Mouse (Mus musculus) kidney, embryonic 14.5 days (tissue): ENCODE measurements at regions not wholly inside any gene's neighbourhood (a gene's known extent, or its start where the extent isn't known, plus 50 kb on each side); places are given as distances from the start of the nearest gene placed in this dataset.

Experiments used
- ATAC-seq: fragments of 200-750 bp; cut with Nextera tagmentation; 2 replicates; pipeline ENCODE4 v1.8.0; 2017; ENCODE audit warnings: moderate number of reproducible peaks, mild to moderate bottlenecking, moderate TSS enrichment, moderate library complexity; ENCODE audit not compliant: low FRiP score, low TSS enrichment
- H3K27ac ChIP-seq: fragments of 300-500 bp; sonication (generic); 2 replicates; pipeline ENCODE4 v1.5.1; 2014; ENCODE audit warnings: low read depth, mild to moderate bottlenecking, low read length, moderate library complexity, mixed read lengths
- H3K27me3 ChIP-seq: fragments of 300-500 bp; sonication (generic); 2 replicates; pipeline ENCODE4 v1.6.1; 2014; ENCODE audit warnings: mild to moderate bottlenecking, low read length; ENCODE audit not compliant: control insufficient read depth, insufficient read depth
- H3K36me3 ChIP-seq: fragments of 300-500 bp; sonication (generic); 2 replicates; pipeline ENCODE4 v1.6.1; 2014; ENCODE audit warnings: low read length, mixed read lengths; ENCODE audit not compliant: control insufficient read depth, insufficient read depth
- H3K4me1 ChIP-seq: fragments of 300-500 bp; sonication (generic); 2 replicates; pipeline ENCODE4 v1.6.1; 2014; ENCODE audit warnings: low read length, mixed read lengths; ENCODE audit not compliant: control insufficient read depth, insufficient read depth
- H3K4me2 ChIP-seq: fragments of 300-500 bp; sonication (generic); replicated peaks from 2 replicates; pipeline ENCODE4 v1.6.1; 2014; ENCODE audit warnings: low read depth, mild to moderate bottlenecking, low read length
- H3K4me3 ChIP-seq: fragments of 300-500 bp; sonication (generic); 2 replicates; pipeline ENCODE4 v1.5.1; 2014; ENCODE audit warnings: mild to moderate bottlenecking, low read length
- H3K9ac ChIP-seq: fragments of 300-500 bp; sonication (generic); 2 replicates; pipeline ENCODE4 v1.6.1; 2014; ENCODE audit warnings: low read depth, mild to moderate bottlenecking, low read length, moderate library complexity
- H3K9me3 ChIP-seq: fragments of 300-500 bp; sonication (generic); 2 replicates; pipeline ENCODE4 v1.6.1; 2016; ENCODE audit warnings: low read length; ENCODE audit not compliant: control insufficient read depth
- WGBS: fragments of 180-500 bp; shearing (Covaris S2); extraction: QIAGEN DNeasy Blood & Tissue Kit; methylation state at CpG from one replicate; pipeline ENCODE4 v1.1.7; 2014; 5-methylcytosine and 5-hydroxymethylcytosine counted together

GRCm38 (mm10) chr8:23314275-23315123 lies 903.3 kb downstream of the Mrps31 start:
- H3K27me3 ChIP-seq, result no peaks in the 10 kb centered on the region

DNA sequence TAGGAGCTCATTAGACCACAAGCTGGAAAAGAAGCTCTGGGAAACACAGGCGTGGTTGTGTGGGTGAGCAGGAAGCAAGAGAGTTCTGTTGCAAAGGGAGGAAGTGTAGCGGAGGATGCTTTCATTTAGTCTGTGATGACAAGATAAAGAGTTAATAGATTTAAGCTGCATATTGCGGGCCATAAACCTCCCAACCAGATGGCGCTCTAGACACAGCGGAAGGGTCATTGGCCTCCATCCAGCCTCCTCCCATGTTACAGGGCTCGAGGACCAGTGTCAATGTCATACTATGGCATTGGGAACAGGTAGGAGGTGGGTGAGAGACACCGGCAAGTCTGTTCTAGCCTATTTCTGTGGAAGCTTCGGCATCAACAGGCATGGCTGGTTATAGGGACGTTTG lies 908.4 kb downstream of the Mrps31 start:
- Histone ChIP-seq H3K27me3 (no peaks in the 10 kb centered on the region), H3K9me3 (no peaks in the 10 kb centered on the region), H3K4me3 (no peak overlapping the region), H3K9ac (no peak overlapping the region), H3K36me3 (no peaks in the 10 kb centered on the region), H3K4me1 (peaks cover 10% of the 10 kb centered on the region; the same call in 1 of the 2 replicates), H3K27ac (no peak overlapping the region), H3K4me2 (no peak overlapping the region)
- WGBS, result 46% methylated on average over 9 of the region's 9 CpGs
- ATAC-seq, result 0 out of 2 replicates have a peak, but pooled peaks have one; percentile 35

More at GRCm38 (mm10) chr8:23314275-23315123, 903.3 kb downstream of the Mrps31 start:
- Histone ChIP-seq H3K4me3 (no peak overlapping the region), H3K9me3 (peaks cover 4% of the 10 kb centered on the region; the same call in 1 of the 2 replicates), H3K4me2 (no peak overlapping the region), H3K36me3 (no peaks in the 10 kb centered on the region), H3K4me1 (no peaks in the 10 kb centered on the region), H3K9ac (no peak overlapping the region), H3K27ac (no peak overlapping the region; the same call in 1 of the 2 replicates)
- whole genome bisulfite sequencing, result 69% methylated on average over 16 of the region's 16 CpGs
- no peak for ATAC-seq

GRCm38 (mm10) chr8:23321166-23321565 lies 910.0 kb downstream of the Mrps31 start:
- H3K9me3 ChIP-seq, result no peaks in the 10 kb centered on the region
- H3K4me3 ChIP-seq, result no peak overlapping the region
- H3K36me3 ChIP-seq, result no peaks in the 10 kb centered on the region
- H3K27ac ChIP-seq, result peak overlapping the region; percentile 4; the same call in 1 of the 2 replicates
- ATAC-seq, result no peak
- no peaks in the 10 kb centered on the region for H3K27me3 ChIP-seq
- H3K4me2 ChIP-seq, result no peak overlapping the region
- H3K4me1 ChIP-seq, result peaks cover 10% of the 10 kb centered on the region; the same call in 1 of the 2 replicates
- H3K9ac ChIP-seq, result no peak overlapping the region
- WGBS, result 41% methylated on average over 5 of the region's 5 CpGs

GRCm38 (mm10) chr8:23327283-23327682 lies 916.1 kb downstream of the Mrps31 start:
- Histone ChIP-seq H3K4me1 (no peaks in the 10 kb centered on the region), H3K4me3 (no peak overlapping the region), H3K36me3 (no peaks in the 10 kb centered on the region), H3K27ac (no peak overlapping the region), H3K4me2 (no peak overlapping the region), H3K9ac (no peak overlapping the region), H3K9me3 (no peaks in the 10 kb centered on the region), H3K27me3 (no peaks in the 10 kb centered on the region)
- no peak for ATAC-seq
- WGBS, result 91% methylated on average over 4 of the region's 4 CpGs

GRCm38 (mm10) chr8:23344161-23344560 lies 933.0 kb downstream of the Mrps31 start:
- Histone ChIP-seq H3K27me3 (no peaks in the 10 kb centered on the region), H3K27ac (no peak overlapping the region), H3K4me1 (no peaks in the 10 kb centered on the region), H3K36me3 (no peaks in the 10 kb centered on the region), H3K9ac (no peak overlapping the region), H3K4me3 (no peak overlapping the region), H3K4me2 (no peak overlapping the region), H3K9me3 (peaks cover 5% of the 10 kb centered on the region; the same call in 1 of the 2 replicates)
- WGBS, result 19% methylated on average over 4 of the region's 4 CpGs
- ATAC-seq, result no peak

DNA sequence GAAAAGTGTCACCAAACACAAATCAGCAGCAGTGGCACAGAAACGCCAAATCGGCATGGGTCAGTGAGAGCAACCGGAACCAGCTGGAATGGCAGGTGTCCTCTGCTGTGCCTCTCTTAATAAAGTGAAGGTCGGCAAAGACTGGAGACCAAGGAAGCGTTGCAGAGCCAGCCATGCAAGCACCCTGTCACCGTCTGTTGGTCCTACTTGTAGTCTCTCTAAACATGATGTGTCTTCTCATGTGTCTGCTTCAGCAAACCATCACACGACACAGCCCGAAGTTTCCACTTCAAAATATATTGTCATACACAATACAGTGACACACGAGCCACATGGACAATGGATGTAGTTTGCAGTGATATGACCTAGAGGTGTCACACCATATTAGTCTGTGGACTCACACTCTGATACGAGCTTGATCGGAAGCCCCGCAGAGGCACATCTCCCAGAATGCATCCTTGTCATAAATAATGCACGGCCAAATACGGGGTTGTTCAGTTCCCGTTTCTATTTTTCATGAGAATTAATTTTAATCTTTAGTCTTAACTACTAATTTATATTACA lies 940.3 kb downstream of the Mrps31 start:
- H3K27ac ChIP-seq, result no peak overlapping the region
- no peaks in the 10 kb centered on the region for H3K4me1 ChIP-seq
- no peak overlapping the region for H3K4me3 ChIP-seq
- no peak; the same call in 1 of the 2 replicates for ATAC-seq
- no peaks in the 10 kb centered on the region for H3K9me3 ChIP-seq
- WGBS, result 65% methylated on average over 15 of the region's 15 CpGs
- H3K4me2 ChIP-seq, result no peak overlapping the region
- H3K9ac ChIP-seq, result no peak overlapping the region
- no peaks in the 10 kb centered on the region for H3K27me3 ChIP-seq
- no peaks in the 10 kb centered on the region for H3K36me3 ChIP-seq

- Histone ChIP-seq H3K4me3 (no peak overlapping the region), H3K27ac (no peak overlapping the region), H3K36me3 (no peaks in the 10 kb centered on the region), H3K4me1 (no peaks in the 10 kb centered on the region), H3K9ac (no peak overlapping the region), H3K9me3 (no peaks in the 10 kb centered on the region), H3K27me3 (no peaks in the 10 kb centered on the region), H3K4me2 (no peak overlapping the region)
- WGBS, result 19% methylated on average over 6 of the region's 6 CpGs
- ATAC-seq, result peak; percentile 62; the same call in 1 of the 2 replicates
Observed at GRCm38 (mm10) chr8:23352259-23353106, 941.3 kb downstream of the Mrps31 start.

DNA sequence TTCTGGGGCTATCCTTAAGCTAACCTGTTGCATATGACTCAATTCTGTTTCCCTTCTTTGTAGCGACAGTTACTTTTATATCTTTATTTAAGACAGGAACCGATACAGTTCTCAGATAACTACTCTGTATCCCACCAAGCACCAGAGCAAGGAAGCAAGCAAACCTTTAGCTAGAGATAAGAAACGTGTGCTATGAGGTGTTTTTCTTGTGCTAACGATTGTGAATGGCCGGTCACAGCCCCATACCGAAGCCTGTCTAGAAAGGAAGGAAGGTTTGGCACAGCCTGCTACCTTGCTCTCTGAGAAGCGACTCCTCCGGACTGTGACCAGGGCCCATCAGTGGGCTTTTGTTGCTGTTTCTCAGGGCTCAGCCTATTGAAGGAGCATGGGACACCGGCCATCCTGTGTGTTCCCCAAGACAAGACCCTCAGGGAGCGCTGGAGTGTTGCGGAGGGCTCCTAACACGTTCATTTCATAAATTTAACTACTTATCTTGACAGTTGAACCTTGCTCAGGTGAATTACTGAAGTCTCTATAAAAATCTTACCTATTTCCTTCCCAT lies 949.0 kb downstream of the Mrps31 start:
- Histone ChIP-seq H3K27ac (no peak overlapping the region), H3K4me1 (no peaks in the 10 kb centered on the region), H3K27me3 (no peaks in the 10 kb centered on the region), H3K9ac (no peak overlapping the region), H3K9me3 (peaks cover 9% of the 10 kb centered on the region; the same call in 1 of the 2 replicates), H3K4me2 (no peak overlapping the region), H3K4me3 (no peak overlapping the region), H3K36me3 (no peaks in the 10 kb centered on the region)
- no peak for ATAC-seq
- 57% methylated on average over 12 of the region's 12 CpGs for WGBS
